Mouse (Mus musculus): Measurements from ENCODE around the gene Lcp2. TPM values are rescaled to one million over a fixed set of nuclear protein-coding genes. Genes with fewer than 3 reads are reported as not detected.
"Not testable (repeated sequence)": the region's sequence is repeated elsewhere in the genome, so short reads cannot be mapped to it uniquely, and the experiment has no call there.

Lcp2 gene
- polyA plus RNA-seq, 1 experiment from 2014 or later, result 2.3 TPM

- WGBS, result 74% methylated on average over 3 of the region's 3 CpGs
- H3K27ac ChIP-seq; H3K4me2 ChIP-seq; H3K4me3 ChIP-seq; H3K27me3 ChIP-seq; H3K9ac ChIP-seq; H3K36me3 ChIP-seq; H3K4me1 ChIP-seq (replicated peaks); ATAC-seq (replicated peaks; ENCODE audit: insufficient number of reproducible peaks, insufficient read depth, low FRiP score, low read depth); H3K9me3 ChIP-seq (replicated peaks): not testable (repeated sequence)
Measured at GRCm38 (mm10) chr11:34125727-34126126, 79.0 kb downstream of the Lcp2 start.

DNA sequence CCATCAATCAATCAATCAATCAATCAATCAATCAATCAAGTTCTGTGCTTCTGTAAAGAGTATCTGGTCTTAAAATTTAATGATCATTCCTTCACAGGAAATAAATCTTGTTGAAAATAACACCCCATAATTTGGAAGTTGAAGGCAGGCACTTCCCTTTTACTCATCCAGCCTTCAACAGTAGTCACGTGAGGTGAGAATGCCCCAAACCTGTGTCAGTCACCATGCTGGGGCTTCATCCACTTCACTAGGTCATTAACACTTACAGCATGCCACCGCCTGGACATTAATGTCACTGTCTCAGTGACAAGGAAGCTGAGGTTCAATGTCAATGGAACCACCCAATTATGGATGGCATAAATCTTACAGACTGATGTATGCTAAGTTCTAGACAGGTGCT lies 81.7 kb downstream of the Lcp2 start:
- Histone ChIP-seq H3K27ac (no peak overlapping the region), H3K4me3 (no peak overlapping the region), H3K9me3 (replicated peaks) (no peaks in the 10 kb centered on the region), H3K4me2 (no peak overlapping the region), H3K36me3 (no peaks in the 10 kb centered on the region), H3K9ac (no peak overlapping the region), H3K4me1 (replicated peaks) (no peaks in the 10 kb centered on the region), H3K27me3 (peaks cover 4% of the 10 kb centered on the region)
- 64% methylated on average over 2 of the region's 2 CpGs for WGBS
- no peak for ATAC-seq (replicated peaks; ENCODE audit: insufficient number of reproducible peaks, insufficient read depth, low FRiP score, low read depth)

DNA sequence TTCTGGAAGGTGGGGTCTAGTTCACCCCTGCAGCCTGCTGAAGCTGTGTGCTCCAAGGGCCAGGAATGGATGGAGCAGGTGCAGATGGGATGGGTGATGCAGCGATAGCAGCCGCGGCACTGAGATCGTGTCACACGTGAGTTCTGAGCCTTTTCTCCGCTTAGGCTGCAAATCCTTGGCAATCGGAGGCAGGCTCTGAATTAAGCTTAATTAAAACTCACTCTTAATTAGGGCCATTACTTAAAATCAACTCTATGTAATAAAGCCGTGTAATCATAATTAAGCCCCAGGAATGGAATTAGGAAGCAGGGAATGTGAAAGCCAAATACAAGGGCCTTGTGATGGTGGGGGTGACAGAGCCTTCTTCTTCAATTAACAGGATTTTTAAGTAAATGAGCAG lies 92.6 kb downstream of the Lcp2 start:
- Histone ChIP-seq H3K4me2 (no peak overlapping the region), H3K27ac (no peak overlapping the region), H3K4me3 (no peak overlapping the region), H3K9ac (no peak overlapping the region), H3K4me1 (replicated peaks) (no peaks in the 10 kb centered on the region), H3K27me3 (no peaks in the 10 kb centered on the region), H3K9me3 (replicated peaks) (no peaks in the 10 kb centered on the region), H3K36me3 (no peaks in the 10 kb centered on the region)
- WGBS, result 89% methylated on average over 8 of the region's 8 CpGs
- ATAC-seq (replicated peaks; ENCODE audit: insufficient number of reproducible peaks, insufficient read depth, low FRiP score, low read depth), result no peak

Other genes starting within 250 kb of the Lcp2 start
- 1.3 and 1.5 TPM in 2 replicates for gene Kcnmb1, start 83.9 kb upstream of the Lcp2 start, polyA plus RNA-seq (2015; fragmentation: Nextera tagmentation; extraction: Ambion mirVana)
- 0.80 TPM in 1 of 2 replicates, not detected in the other for gene Kcnip1, start 53.8 kb upstream of the Lcp2 start, polyA plus RNA-seq (2015; fragmentation: Nextera tagmentation; extraction: Ambion mirVana)
- gene 4930469K13Rik, start 51.6 kb downstream of the Lcp2 start, polyA plus RNA-seq (2015; fragmentation: Nextera tagmentation; extraction: Ambion mirVana), result not detected in 2 replicates
- gene Foxi1, start 161.2 kb downstream of the Lcp2 start, polyA plus RNA-seq (2015; fragmentation: Nextera tagmentation; extraction: Ambion mirVana), result not detected in 2 replicates

Data from heart, embryonic 15.5 days (tissue).